Comparison of ENCODE assay signal across 8 mouse cellular contexts in the genomic region with DNA sequence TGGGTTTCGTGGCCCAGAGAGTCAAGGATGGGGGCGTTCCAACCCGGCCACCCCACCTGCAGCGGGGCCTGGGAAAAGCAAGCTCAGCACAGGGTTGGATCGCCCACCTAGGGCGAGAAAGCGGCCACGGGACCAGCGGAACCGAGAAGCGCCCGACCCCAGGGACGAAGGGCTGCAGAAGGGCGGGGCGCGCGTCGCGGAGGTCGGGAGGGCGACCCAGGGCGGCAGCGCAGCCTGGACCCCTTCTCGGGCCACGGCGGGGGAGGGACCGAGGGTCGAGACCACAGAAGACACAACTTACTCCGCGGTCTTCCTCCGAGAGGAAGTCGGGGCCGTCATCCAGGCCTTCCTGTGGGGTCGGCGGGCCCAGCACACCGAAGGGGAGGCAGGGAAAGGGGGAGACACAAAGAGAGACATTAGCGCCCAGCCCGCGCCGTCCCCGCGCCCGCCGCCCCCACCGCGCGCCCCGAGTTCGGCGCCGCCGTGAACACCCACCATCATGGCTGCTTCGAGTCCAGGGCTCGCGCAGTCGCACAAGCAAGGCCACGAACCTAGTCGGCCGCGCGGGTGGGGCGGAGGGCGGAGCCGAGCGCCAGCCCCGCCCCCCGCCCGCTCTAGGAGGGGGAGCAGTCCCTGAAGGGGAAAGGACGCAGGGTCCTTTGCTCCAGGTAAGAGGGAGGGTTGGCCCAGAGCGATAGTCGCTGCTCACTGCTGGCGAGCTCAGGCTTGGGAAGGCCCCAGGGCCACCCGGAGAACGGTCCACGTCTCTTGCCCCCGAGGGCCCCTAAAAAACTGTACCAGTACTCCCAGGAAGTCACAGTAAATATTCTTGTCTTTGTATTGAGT. TPM values are rescaled to one million over a fixed set of nuclear protein-coding genes. Genes with fewer than 3 reads are reported as not detected.
DNase-seq lines count a peak whose midpoint lies in the region; ATAC-seq and TF ChIP-seq lines count a peak whose summit lies in the region.

A gene (minus strand): TSS at position 551 of the 846 bp plus-strand sequence.

- under 1% methylated on average over 51 of the region's 76 CpGs for WGBS in hindbrain, postnatal 0 days

- peak within 1 kb of the TSS; percentile 64 for H3K4me2 ChIP-seq in hindbrain, postnatal 0 days (ENCODE audit: low read depth, low read length)

- TF ChIP-seq CTCF in gastrocnemius, adult 2 months (IDR thresholded peaks at IDR 0.05), result no peak
- no peak for TF ChIP-seq CTCF in hindbrain, postnatal 0 days (IDR thresholded peaks at IDR 0.05; ENCODE audit: low read depth)
- no peak for TF ChIP-seq CTCF in left cerebral cortex, adult 2 months (IDR thresholded peaks at IDR 0.05)

- peaks cover 4% of the 10 kb centered on the region; the same call in 1 of the 2 replicates for H3K36me3 ChIP-seq in hindbrain, postnatal 0 days (ENCODE audit: insufficient read depth, low read length)

- H3K4me3 ChIP-seq in gastrocnemius, adult 2 months, result peak within 1 kb of the TSS; percentile 86
- peak within 1 kb of the TSS; percentile 99 for H3K4me3 ChIP-seq in hindbrain, postnatal 0 days (ENCODE audit: low read length)
- peak within 1 kb of the TSS; percentile 98 for H3K4me3 ChIP-seq in left cerebral cortex, adult 2 months

- H3K27ac ChIP-seq in gastrocnemius, adult 2 months, result peak within 1 kb of the TSS; percentile 99
- peak within 1 kb of the TSS; percentile 86 for H3K27ac ChIP-seq in hindbrain, postnatal 0 days
- peak within 1 kb of the TSS; percentile 98 for H3K27ac ChIP-seq in left cerebral cortex, adult 2 months

- H3K27me3 ChIP-seq in hindbrain, postnatal 0 days (ENCODE audit: insufficient read depth, low read length), result no peaks in the 10 kb centered on the region

- H3K9ac ChIP-seq in hindbrain, postnatal 0 days (replicated peaks; ENCODE audit: low read length), result peak within 1 kb of the TSS; percentile 99

- 0 out of 2 replicates have a peak, but pooled peaks cover 6% of the 10 kb centered on the region for H3K4me1 ChIP-seq in hindbrain, postnatal 0 days (ENCODE audit: insufficient read depth, low read length)

- DNase-seq in WW6 (ENCODE audit: low read depth, low spot score), result peak; percentile 56
- peak; percentile 55 to 84 for DNase-seq in cerebellum, postnatal 4 days (ENCODE audit: low spot score in 2 of 2)
- DNase-seq in gastrocnemius, adult 2 months, result peak; percentile 93
- peak; percentile 95 for DNase-seq in hindbrain, postnatal 0 days (ENCODE audit: low spot score)
- DNase-seq in left cerebral cortex, adult 2 months (ENCODE audit: extremely low spot score in 1 of 2, low spot score in 2 of 2), result peak; percentile 83
- DNase-seq in right cerebral cortex, postnatal 10 days (ENCODE audit: low spot score in 2 of 2), result peak; percentile 91 to 92
- DNase-seq in urinary bladder, postnatal 25 days (ENCODE audit: low spot score), result peak; percentile 72

- no peaks in the 10 kb centered on the region for H3K9me3 ChIP-seq in hindbrain, postnatal 0 days (ENCODE audit: low read length)

- peak; percentile 96 for ATAC-seq in hindbrain, postnatal 0 days
- ATAC-seq in megakaryocyte, adult 5-6 weeks (ENCODE audit: poor library complexity, severe bottlenecking), result peak; percentile 99

- intact Hi-C loops in gastrocnemius, adult 2 months (cut with DNase I), result no loop called here
- intact Hi-C loops in left cerebral cortex, adult 2 months (cut with DNase I), result loop anchor here (2.0 kb wide), 1 partner anchor 95 kb away; no protein-coding TSS in a partner anchor

RNA-seq across cellular contexts. Expression of the gene that starts here (rescaled TPM):
- 10 to 100 TPM; 21.2 to 22.7 TPM for total RNA-seq in gastrocnemius, adult 2 months (2021)
- 55.4 and 57.6 TPM in 2 replicates for total RNA-seq in hindbrain, postnatal 0 days (2014; rRNA removed)
- polyA plus RNA-seq in hindbrain, postnatal 0 days (2015; fragmentation: Nextera tagmentation; extraction: Ambion mirVana), result 141 and 150 TPM in 2 replicates
- total RNA-seq in left cerebral cortex, adult 2 months (2021), result 10 to 100 TPM; 39.5 to 43.1 TPM
- 68.6 and 74.9 TPM in 2 replicates for total RNA-seq in megakaryocyte, adult 5-6 weeks (2015)
- 99.5 and 101 TPM in 2 replicates for total RNA-seq in megakaryocyte, adult 5-6 weeks (2017)

Comparison
In these comparisons a context has a peak if more than half of its experiments do, and no peak if none do; other contexts are left out.
1. Peak in every context shown above with its lines: DNase-seq, ATAC-seq, H3K4me3 ChIP-seq and H3K27ac ChIP-seq.